Mouse (Mus musculus): ENCODE measurements around the gene Parp4.
A peak's percentile ranks its signal among the peaks of the same experiment; 100 is the strongest.

Gene Parp4

GRCm38 (mm10) chr14:56617470-56617869, 42.1 kb downstream of the Parp4 start:
- DNase-seq = no peak

- no peak for DNase-seq
Measured at GRCm38 (mm10) chr14:56620425-56620824, 45.0 kb downstream of the Parp4 start.

- DNase-seq = no peak
Measured at GRCm38 (mm10) chr14:56626202-56626601, 50.8 kb downstream of the Parp4 start.

GRCm38 (mm10) chr14:56628336-56628735, 52.9 kb downstream of the Parp4 start:
- DNase-seq = no peak

- no peak for DNase-seq
Measured at GRCm38 (mm10) chr14:56631109-56631508, 55.7 kb downstream of the Parp4 start.

- DNase-seq = no peak
Measured at GRCm38 (mm10) chr14:56647206-56647605, 71.8 kb downstream of the Parp4 start.

GRCm38 (mm10) chr14:56649448-56649847, 74.0 kb downstream of the Parp4 start:
- no peak for DNase-seq

GRCm38 (mm10) chr14:56665651-56666050, 90.2 kb downstream of the Parp4 start:
- no peak for DNase-seq

GRCm38 (mm10) chr14:56666909-56667308, 91.5 kb downstream of the Parp4 start:
- no peak for DNase-seq

GRCm38 (mm10) chr14:56667969-56668802, 92.8 kb downstream of the Parp4 start, which contains the start of gene Mphosph8:
Mphosph8 (plus strand) TSS chr14:56668248.
- DNase-seq = peak; percentile 98

GRCm38 (mm10) chr14:56669046-56669620, 93.7 kb downstream of the Parp4 start:
- DNase-seq = peak in 1 of 2 experiments; percentile 14

- no peak for DNase-seq
Measured at GRCm38 (mm10) chr14:56685426-56685825, 110.0 kb downstream of the Parp4 start.

- DNase-seq = no peak
Measured at GRCm38 (mm10) chr14:56689116-56689515, 113.7 kb downstream of the Parp4 start.

GRCm38 (mm10) chr14:56689766-56690165, 114.3 kb downstream of the Parp4 start:
- no peak for DNase-seq

GRCm38 (mm10) chr14:56695495-56695894, 120.1 kb downstream of the Parp4 start:
- no peak for DNase-seq

GRCm38 (mm10) chr14:56697836-56698235, 122.4 kb downstream of the Parp4 start:
- no peak for DNase-seq

- no peak for DNase-seq
Measured at GRCm38 (mm10) chr14:56702644-56703043, 127.2 kb downstream of the Parp4 start.

- DNase-seq = no peak
Measured at GRCm38 (mm10) chr14:56705687-56706086, 130.3 kb downstream of the Parp4 start.

Measured in B cell, adult 2 months (primary cell).